Mouse (Mus musculus) inflammation-experienced regulatory T-cells, adult 16 weeks (primary cell): ENCODE data around the gene Timm8a1. TPM values are rescaled to one million over a fixed set of nuclear protein-coding genes. Genes with fewer than 3 reads are reported as not detected.

Experiments
- polyA plus RNA-seq: library from polyadenylated mRNA; unstranded; fragments of 100-300 nt; shearing (Covaris generic); gene quantifications from one replicate; pipeline ENCODE4 v1.2.1, GENCODE M21; 2017

Gene Timm8a1
- 42.7 TPM for polyA plus RNA-seq

DNA sequence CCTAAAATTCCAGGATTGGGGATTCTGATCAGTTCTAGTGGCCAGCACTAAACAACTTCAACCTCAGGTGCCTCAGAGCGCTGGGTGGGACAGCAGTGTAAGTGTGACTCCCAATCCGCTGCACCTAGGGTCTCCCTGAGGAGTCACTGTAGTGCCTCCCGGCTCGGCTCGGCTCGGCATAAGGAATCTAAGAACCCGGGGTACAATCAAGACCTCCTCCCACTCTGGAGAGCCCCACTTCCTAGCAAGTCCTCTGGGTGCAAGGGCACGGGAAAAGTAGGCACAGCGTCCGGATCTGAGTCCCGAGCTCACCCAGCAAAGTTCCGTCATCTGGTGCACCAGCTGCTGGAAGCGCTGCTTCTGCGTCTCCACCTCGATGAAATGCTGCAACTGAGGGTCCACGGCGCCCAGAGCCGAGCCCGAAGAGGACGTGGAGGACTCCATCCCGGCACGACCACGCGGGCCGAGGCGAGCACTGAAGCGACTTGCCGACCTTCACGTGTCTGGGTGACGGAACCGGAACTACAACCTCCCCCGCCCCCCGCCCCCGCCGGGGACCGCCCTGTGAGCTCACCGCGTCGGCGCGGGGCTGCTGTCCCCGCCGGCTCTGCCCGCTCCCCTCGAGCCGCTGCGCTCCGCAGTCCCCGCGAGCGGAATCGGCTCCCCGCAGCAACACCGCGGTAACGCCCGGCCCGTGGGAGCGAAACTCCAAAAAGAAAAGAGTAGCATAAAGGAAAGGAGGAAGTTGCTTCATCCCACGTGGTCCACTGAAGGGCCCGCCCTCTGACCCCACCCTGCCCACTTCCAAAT, at the start of gene Timm8a1:
Gene Timm8a1, minus strand, starts transcription at position 721 of the 810 bp plus-strand sequence.

DNA sequence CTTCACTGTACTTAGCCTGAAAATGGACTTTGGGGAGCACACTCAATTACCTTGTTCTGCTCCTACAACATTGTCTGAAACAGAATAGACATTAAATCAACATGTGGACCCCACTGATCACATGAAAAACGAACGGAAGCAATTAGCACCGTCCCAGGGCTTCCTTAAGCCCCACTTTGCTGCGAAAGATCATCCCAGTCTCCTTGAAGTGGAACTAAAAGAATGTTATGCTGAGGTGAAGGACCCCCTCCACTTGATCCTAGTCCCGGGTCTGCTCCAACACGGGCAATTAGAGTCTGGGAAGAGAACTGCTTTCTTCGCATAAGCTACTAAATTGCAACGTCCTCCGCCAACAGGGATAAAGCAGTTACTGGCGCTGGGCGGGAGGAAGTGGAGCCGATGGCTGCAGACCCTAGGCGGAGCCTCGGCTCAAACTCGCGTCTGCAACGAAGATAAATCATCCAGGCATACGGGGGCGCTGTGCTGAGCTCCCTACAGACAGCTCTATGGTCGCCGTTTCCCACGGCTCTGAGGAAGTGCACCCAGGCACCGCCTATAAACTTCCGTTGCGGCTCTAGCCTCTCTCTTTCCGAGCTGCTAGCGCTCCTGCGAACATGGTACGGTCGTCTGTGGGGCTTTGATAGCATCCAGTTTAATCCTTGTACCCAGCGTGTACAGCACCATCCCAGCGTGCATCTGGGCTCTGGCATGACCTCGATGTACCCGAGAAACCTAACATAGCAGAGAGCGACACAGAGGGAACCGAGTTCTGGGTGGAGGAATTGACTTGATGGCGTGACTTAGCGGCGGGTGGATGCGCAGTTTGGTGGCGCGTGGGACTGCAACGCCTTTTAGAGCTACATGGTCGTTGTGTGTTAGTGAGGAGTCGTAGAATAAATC, 43.7 kb upstream of the Timm8a1 start, which contains the start of gene Rpl36a:
Gene Rpl36a, plus strand, starts transcription at position 552 of the 900 bp plus-strand sequence.

DNA sequence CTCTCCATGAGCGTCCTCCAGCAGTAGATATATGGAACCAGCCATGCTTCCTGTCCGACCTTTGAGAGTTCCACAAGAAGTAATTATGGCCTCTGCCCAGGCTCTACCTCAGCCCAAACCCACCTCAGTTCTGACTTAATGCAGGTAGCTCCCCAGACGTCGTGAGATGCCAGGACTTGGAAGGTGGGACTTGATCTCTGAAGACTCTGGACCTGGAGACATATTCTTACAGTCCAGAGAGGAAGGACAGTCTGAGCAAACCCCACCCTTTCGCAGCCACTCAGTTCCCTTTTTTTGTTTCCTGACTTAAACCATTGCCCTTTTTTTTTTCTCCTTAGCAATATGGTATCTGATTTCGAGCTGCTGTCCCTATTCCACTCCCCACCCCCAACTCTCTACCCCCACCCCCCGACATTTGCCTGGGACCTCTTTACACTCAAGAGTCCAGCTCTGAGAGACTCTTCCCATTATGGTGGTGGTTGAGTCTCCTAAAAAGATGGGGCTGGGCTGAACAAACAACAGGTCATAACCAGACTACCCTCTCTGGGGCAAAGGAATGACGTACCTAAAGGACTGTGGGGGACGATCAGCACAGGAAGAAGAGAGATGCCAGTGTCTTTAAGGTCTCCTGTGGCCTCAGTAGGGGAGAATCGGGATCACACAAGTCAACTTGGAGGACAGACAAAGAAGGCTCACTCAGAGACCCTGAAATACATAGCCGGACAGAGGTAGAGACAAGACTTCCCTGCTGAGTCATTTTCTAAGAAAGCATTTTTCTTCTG, 41.4 kb upstream of the Timm8a1 start, which contains the start of gene Btk:
Gene Btk, minus strand, starts transcription at position 683 of the 782 bp plus-strand sequence.

Other genes starting within 250 kb of the Timm8a1 start
- not detected for gene Tmem35a, start 246.6 kb downstream of the Timm8a1 start, polyA plus RNA-seq
- 3.8 TPM for gene Cenpi, start 233.8 kb downstream of the Timm8a1 start, polyA plus RNA-seq
- not detected for gene Drp2, start 137.3 kb downstream of the Timm8a1 start, polyA plus RNA-seq
- gene Taf7l, start 65.4 kb downstream of the Timm8a1 start, polyA plus RNA-seq = not detected
- 1.2 TPM for gene Btk, start 41.7 kb upstream of the Timm8a1 start, polyA plus RNA-seq
- gene Rpl36a, start 43.8 kb upstream of the Timm8a1 start, polyA plus RNA-seq = 268 TPM
- gene Gla, start 59.3 kb upstream of the Timm8a1 start, polyA plus RNA-seq = 3.6 TPM
- 146 TPM for gene Hnrnph2, start 59.3 kb upstream of the Timm8a1 start, polyA plus RNA-seq
- 0.95 TPM for gene Armcx4, start 144.7 kb upstream of the Timm8a1 start, polyA plus RNA-seq
- 2.5 TPM for gene Armcx1, start 176.1 kb upstream of the Timm8a1 start, polyA plus RNA-seq
- 2.6 TPM for gene Armcx6, start 209.6 kb upstream of the Timm8a1 start, polyA plus RNA-seq
- gene Armcx3, start 214.7 kb upstream of the Timm8a1 start, polyA plus RNA-seq = 23.1 TPM